Mouse (Mus musculus) liver, embryonic 14.5 days (tissue): ENCODE data around the gene Ltbr. TPM values are rescaled to one million over a fixed set of nuclear protein-coding genes. Genes with fewer than 3 reads are reported as not detected.

Experiments used
- ATAC-seq: fragments of 200-750 bp; cut with Nextera tagmentation; 2 replicates; pipeline ENCODE4 v1.8.0; 2017; ENCODE audit warnings: moderate number of reproducible peaks, mild to moderate bottlenecking, moderate library complexity; ENCODE audit not compliant: insufficient read depth
- DNase-seq, 3 experiments: peaks; one replicate each; pipeline ENCODE4 v3.0.0-alpha.2; 2012 to 2013; ENCODE audit warnings: low read depth in 3 of 3, low spot score in 3 of 3
- H3K27ac ChIP-seq: fragments of 300-500 bp; sonication (generic); 2 replicates; pipeline ENCODE4 v1.5.1; 2014; ENCODE audit warnings: moderate library complexity, mild to moderate bottlenecking, control low read depth, inconsistent platforms
- H3K27me3 ChIP-seq: fragments of 300-500 bp; sonication (generic); 2 replicates; pipeline ENCODE4 v1.6.1; 2014; ENCODE audit warnings: mild to moderate bottlenecking, low read length, moderate library complexity; ENCODE audit not compliant: control insufficient read depth, insufficient read depth
- H3K36me3 ChIP-seq: fragments of 300-500 bp; sonication (generic); replicated peaks from 2 replicates; pipeline ENCODE4 v1.6.1; 2014; ENCODE audit warnings: low read depth; ENCODE audit not compliant: control insufficient read depth, insufficient read depth
- H3K4me1 ChIP-seq, 2 experiments: fragments of 200-500 bp in 1 of 2; fragments of 300-500 bp in 1 of 2; sonication (generic) in 1 of 2; replicated peaks; 2 replicates each; pipeline ENCODE4 v1.6.1; 2012 to 2014; ENCODE audit warnings: antibody characterized with exemption in 1 of 2, inconsistent platforms in 1 of 2, low read length in 1 of 2; ENCODE audit not compliant: control insufficient read depth in 2 of 2, insufficient read depth in 2 of 2
- H3K4me2 ChIP-seq: fragments of 300-500 bp; sonication (generic); 2 replicates; pipeline ENCODE4 v1.6.1; 2014; ENCODE audit warnings: low read depth, mild to moderate bottlenecking, control low read depth, moderate library complexity
- H3K4me3 ChIP-seq, 2 experiments: fragments of 200-500 bp in 1 of 2; fragments of 300-500 bp in 1 of 2; sonication (generic) in 1 of 2; 2 replicates each; pipeline ENCODE4 v1.5.1; 2012 to 2014; ENCODE audit warnings: low read depth in 2 of 2, low read length in 2 of 2, mild to moderate bottlenecking in 2 of 2, control low read depth in 1 of 2, inconsistent platforms in 1 of 2, moderate library complexity in 1 of 2; ENCODE audit not compliant: insufficient read depth in 1 of 2
- H3K9ac ChIP-seq: fragments of 300-500 bp; sonication (generic); replicated peaks from 2 replicates; pipeline ENCODE4 v1.6.1; 2014; ENCODE audit warnings: mild to moderate bottlenecking, control low read depth, moderate library complexity
- H3K9me3 ChIP-seq: fragments of 300-500 bp; sonication (generic); 2 replicates; pipeline ENCODE4 v1.6.1; 2016; ENCODE audit warnings: low read length, mixed read lengths; ENCODE audit not compliant: control insufficient read depth
- CTCF ChIP-seq: IDR thresholded peaks from 2 replicates; pipeline ENCODE4 v1.5.1; 2016; ENCODE audit warnings: antibody characterized with exemption, low read depth, control low read depth
- EP300 ChIP-seq: IDR thresholded peaks from 2 replicates; pipeline ENCODE4 v1.6.1; 2016; ENCODE audit warnings: antibody characterized with exemption, low read depth
- WGBS: fragments of 180-500 bp; shearing (Covaris S2); extraction: QIAGEN DNeasy Blood & Tissue Kit; methylation state at CpG from one replicate; pipeline ENCODE4 v1.1.7; 2014; ENCODE audit not compliant: insufficient replicate concordance; 5-methylcytosine and 5-hydroxymethylcytosine counted together
- polyA plus RNA-seq, 2 experiments: library from polyadenylated mRNA; depleted of rRNA in 1 of 2; stranded (reverse) in 1 of 2; unstranded in 1 of 2; fragments of >200 nt; fragmentation: Nextera tagmentation in 1 of 2; extraction: Ambion mirVana in 1 of 2; gene quantifications; 2 replicates each; pipeline versions ENCODE4 v1.2.1 to v1.2.3; 2012 to 2014

The Ltbr gene
- polyA plus RNA-seq, 2 experiments: 12.3 to 15.2 TPM

DNA sequence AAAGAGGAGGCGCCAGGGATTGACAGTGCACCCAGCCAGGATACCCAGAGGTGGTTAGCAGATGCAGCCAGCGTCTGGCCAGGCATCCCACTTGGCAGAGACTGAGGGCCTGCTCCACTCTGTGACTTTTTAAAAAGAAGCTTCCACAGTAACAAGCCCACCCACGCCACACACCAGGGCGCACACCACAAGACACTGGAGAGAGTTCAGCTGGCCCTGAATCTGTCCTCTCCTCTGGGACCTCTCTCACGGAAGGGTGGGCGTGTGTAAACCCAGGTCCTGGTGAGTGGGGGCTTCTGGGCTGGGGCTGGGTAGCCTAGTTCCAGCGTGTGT is 512 bp upstream of the Ltbr start:
- TF ChIP-seq CTCF (no peak), EP300 (no peak)
- Histone ChIP-seq H3K27ac (no peak overlapping the region), H3K4me2 (peak overlapping the region; percentile 52), H3K9ac (no peak overlapping the region; the same call in 1 of the 2 replicates), H3K36me3 (no peaks in the 10 kb centered on the region; the same call in 1 of the 2 replicates), H3K9me3 (no peaks in the 10 kb centered on the region), H3K27me3 (peaks cover 2% of the 10 kb centered on the region; the same call in 1 of the 2 replicates), H3K4me1 (peaks cover 0 to 4% of the 10 kb centered on the region in 2 experiments; a peak in 1 of 4 replicates), H3K4me3 (peak overlapping the region in 1 of 2 experiments; percentile 56; a peak in 2 of 4 replicates)
- ATAC-seq: no peak
- no peak for DNase-seq
- 44% methylated on average over 7 of the region's 7 CpGs for WGBS

DNA sequence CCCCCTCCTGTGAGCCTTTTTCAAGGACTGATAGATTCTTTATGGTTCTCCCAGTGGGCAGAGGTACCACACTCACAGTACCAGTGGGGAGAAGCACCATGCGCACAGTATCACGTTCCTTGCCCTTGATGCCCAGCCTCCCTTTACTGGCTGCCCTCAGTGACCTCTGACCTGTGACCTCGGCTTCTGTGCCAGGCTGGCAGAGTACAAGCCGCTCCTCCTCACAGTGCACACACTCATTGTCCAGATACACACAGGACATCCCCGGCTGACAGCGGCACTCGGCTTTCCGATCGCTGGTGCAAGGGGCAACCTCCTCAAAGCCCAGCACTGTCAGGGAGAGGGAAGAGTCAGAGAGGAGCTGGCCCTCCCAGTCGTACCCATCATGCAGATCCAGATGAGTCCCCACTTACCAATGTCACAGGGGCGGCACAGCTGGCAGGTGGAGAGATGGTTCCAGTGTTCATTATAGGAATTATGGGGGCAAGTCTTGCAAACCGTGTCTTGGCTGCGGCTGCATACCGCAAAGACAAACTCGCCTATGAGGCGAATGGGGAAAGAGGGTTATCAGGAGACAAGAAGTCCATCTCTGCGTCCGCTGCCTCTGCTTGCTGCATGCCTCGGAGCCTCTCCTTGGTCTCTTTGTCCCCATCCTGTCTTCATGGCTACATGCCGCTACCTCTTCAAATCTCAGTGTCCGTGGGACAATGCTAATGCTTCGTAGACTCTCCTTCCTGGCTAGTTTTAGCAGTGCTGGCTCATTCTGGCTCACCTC is 917 bp downstream of the Ltbr start:
- Histone ChIP-seq H3K27ac (no peak overlapping the region), H3K9me3 (no peaks in the 10 kb centered on the region), H3K9ac (no peak overlapping the region), H3K4me3 (peak overlapping the region; percentile 56 to 67), H3K36me3 (no peaks in the 10 kb centered on the region; the same call in 1 of the 2 replicates), H3K27me3 (peaks cover 2% of the 10 kb centered on the region; the same call in 1 of the 2 replicates), H3K4me1 (peaks cover 0 to 4% of the 10 kb centered on the region in 2 experiments; a peak in 1 of 4 replicates), H3K4me2 (peak overlapping the region; percentile 52)
- 49% methylated on average over 22 of the region's 22 CpGs for WGBS
- TF ChIP-seq EP300 (no peak), CTCF (no peak)
- DNase-seq (no peak), ATAC-seq (no peak)

DNA sequence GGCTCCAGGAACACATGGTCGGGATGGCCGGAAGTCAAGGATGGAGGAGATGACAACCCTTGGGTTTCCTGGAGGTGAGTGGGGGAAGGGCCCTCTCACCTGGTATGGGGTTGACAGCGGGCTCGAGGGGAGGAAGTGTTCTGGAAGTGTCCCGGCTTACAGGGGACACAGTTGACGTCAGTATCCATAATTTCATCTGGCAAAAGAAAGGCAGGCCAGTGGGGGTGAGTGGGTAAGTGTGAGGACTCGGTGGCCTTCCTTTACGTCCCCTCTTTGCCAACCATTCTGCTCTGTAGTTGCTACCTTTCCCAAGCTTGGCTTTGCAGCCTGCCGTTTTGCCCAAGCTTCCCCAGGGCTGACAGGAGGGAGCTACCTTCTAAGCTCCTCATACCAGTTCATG is 1.5 kb downstream of the Ltbr start:
- WGBS: 64% methylated on average over 9 of the region's 9 CpGs

DNA sequence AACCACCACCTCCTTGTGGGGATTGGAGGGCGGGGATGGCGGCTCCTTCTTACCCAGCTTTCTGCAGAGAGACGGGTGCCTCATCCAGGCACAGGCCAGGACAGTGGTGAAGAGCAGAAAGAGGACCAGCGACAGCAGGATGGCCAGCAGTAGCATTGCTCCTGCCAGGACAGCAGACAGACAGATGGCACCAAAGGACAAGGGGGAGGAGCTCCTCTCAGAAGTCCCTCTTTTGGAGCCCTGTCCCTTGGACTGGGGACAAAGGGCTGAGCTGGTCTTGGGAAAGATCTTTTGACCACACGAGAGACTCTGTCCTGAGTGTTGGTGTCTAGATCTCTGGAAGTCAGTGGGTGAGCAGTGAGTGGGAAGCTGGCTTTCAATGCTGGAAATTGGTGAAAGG is 4.3 kb downstream of the Ltbr start:
- H3K9me3 ChIP-seq: no peaks in the 10 kb centered on the region
- no peak for ATAC-seq
- H3K4me2 ChIP-seq: no peak overlapping the region
- no peaks in the 10 kb centered on the region; the same call in 1 of the 2 replicates for H3K36me3 ChIP-seq
- H3K4me1 ChIP-seq: peaks cover 0 to 3% of the 10 kb centered on the region in 2 experiments; a peak in 1 of 4 replicates
- WGBS: 66% methylated on average over 5 of the region's 5 CpGs
- H3K27ac ChIP-seq: no peak overlapping the region
- no peak overlapping the region for H3K4me3 ChIP-seq
- TF ChIP-seq EP300 (no peak), CTCF (no peak)
- DNase-seq: no peak
- peaks cover 2% of the 10 kb centered on the region; the same call in 1 of the 2 replicates for H3K27me3 ChIP-seq
- H3K9ac ChIP-seq: no peak overlapping the region

More for the DNA sequence above, 1.5 kb downstream of the Ltbr start:
- peaks cover 0 to 4% of the 10 kb centered on the region in 2 experiments; a peak in 1 of 4 replicates for H3K4me1 ChIP-seq
- H3K36me3 ChIP-seq: no peaks in the 10 kb centered on the region; the same call in 1 of the 2 replicates
- H3K27ac ChIP-seq: no peak overlapping the region
- ATAC-seq (no peak), DNase-seq (no peak)
- no peaks in the 10 kb centered on the region for H3K9me3 ChIP-seq
- no peak for TF ChIP-seq CTCF
- no peak for TF ChIP-seq EP300
- no peak overlapping the region for H3K9ac ChIP-seq
- H3K4me2 ChIP-seq: peak overlapping the region; percentile 52
- H3K27me3 ChIP-seq: peaks cover 2% of the 10 kb centered on the region; the same call in 1 of the 2 replicates
- no peak overlapping the region; a peak in 1 of 4 replicates for H3K4me3 ChIP-seq

DNA sequence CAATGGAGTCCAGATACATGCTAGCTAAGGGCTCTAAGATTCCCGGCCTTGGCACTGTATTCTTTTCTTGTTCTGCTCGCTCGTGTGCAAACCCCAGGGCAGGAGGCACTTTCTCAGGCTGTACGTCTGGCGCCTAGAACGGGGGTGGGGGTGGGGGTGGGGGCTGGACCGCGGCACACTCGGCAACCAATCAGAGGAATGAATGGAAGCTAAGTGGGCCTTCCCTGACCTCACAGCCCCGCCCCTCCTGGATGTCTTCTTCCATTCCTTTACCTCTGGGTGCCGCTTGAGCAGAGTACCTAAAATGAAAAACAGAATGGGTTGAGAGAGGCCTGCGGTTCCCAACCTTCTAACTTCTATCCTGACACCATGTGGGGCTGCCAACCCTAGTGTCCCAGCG is 4.8 kb downstream of the Ltbr start:
- H3K9me3 ChIP-seq: no peaks in the 10 kb centered on the region
- TF ChIP-seq CTCF (no peak), EP300 (no peak)
- 49% methylated on average over 13 of the region's 13 CpGs for WGBS
- no peak overlapping the region for H3K4me2 ChIP-seq
- no peaks in the 10 kb centered on the region for H3K4me1 ChIP-seq
- no peaks in the 10 kb centered on the region; the same call in 1 of the 2 replicates for H3K27me3 ChIP-seq
- no peak overlapping the region for H3K4me3 ChIP-seq
- DNase-seq (no peak), ATAC-seq (no peak)
- H3K36me3 ChIP-seq: no peaks in the 10 kb centered on the region; the same call in 1 of the 2 replicates
- H3K27ac ChIP-seq: no peak overlapping the region
- H3K9ac ChIP-seq: no peak overlapping the region
